Mouse (Mus musculus) embryonic stem cell, embryonic (primary cell): ENCODE results near the gene Ndufaf5.

Source experiments
- CTCF ChIA-PET, 4 experiments: fragments of 300-600 bp in 2 of 4; fragments of 350-600 bp in 2 of 4; sonication (Branson Sonifier 250); formaldehyde crosslinking; loops; one replicate each; lab custom pipeline; 2022; ENCODE audit warnings: inconsistent platforms in 2 of 4; lab: Charles Lee
- POLR2A ChIA-PET, 4 experiments: fragments of 300-600 bp in 2 of 4; fragments of 350-600 bp in 2 of 4; sonication (Branson Sonifier 250); formaldehyde crosslinking; loops; one replicate each; lab custom pipeline; 2022; ENCODE audit warnings: antibody characterized with exemption in 4 of 4, inconsistent platforms in 1 of 4; lab: Charles Lee

The Ndufaf5 gene

DNA sequence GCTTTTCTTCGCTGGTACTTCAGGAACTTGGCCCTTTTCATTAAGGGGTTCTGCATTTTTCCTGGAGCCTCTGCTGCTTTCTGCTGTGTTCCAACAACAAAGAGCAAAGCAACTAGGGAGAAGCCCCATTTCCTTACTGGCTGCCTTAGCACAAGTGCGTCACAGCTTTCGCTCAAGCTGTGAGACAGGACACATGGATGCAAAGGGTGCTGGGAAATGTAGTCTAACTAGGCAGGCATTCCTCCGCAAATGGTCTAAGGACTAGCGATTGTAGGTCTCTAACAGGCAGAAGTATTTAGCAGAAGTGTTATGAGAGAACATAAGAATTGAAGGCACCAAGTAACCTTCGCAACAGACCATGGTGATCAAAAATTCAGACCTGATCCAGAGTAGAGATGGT lies 66.8 kb downstream of the Ndufaf5 start:
- POLR2A ChIA-PET = no interaction called here
- CTCF ChIA-PET = no interaction called here

DNA sequence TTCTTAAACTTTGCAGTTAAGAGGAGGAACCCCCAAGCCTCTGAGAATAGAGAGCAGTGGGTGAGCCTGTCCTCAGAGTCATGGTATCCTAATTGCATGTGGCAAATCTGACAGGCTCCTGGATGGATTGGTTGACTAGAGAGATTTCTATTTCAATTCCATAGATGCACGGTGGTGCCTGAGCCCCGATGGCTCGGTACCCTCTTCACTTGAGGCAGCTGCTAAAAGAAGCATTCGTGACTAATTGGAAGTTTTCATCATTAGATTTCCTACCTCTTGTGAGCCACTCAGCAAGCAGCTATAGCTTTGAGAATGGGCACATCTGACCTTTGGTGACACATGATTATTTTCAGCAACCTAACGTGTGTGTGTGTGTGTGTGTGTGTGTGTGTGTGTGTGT lies 71.9 kb downstream of the Ndufaf5 start:
- CTCF ChIA-PET = interaction anchor here in 2 of 4 experiments (0.6 to 0.7 kb wide), 3 partner anchors 30 to 1587 kb away, joined by 3 to 13 read pairs (median 4); no protein-coding TSS in a partner anchor
- POLR2A ChIA-PET = interaction anchor here in 2 of 4 experiments (0.6 kb wide), 2 partner anchors 22 to 395 kb away, joined by 3 read pairs; no protein-coding TSS in a partner anchor

DNA sequence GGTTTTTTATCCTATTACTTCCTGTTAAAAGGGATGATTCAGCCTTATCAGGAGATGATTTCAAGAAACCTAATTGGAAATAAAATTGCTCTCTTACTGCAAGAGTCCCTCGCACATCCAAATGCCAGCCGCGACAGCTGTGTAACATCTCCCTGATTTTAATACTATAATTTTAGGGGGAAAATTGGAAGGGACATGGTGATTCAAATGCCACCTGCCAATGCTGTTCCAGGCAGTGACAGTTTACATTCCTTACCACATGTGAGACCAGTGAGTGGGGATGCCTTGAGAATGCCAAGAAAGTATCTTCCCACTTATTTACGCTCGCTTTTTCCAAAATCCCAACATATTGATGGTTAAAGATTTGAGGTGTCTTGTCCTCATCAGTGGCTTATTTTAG lies 72.7 kb downstream of the Ndufaf5 start:
- ChIA-PET POLR2A (interaction anchor here in 3 of 4 experiments (0.6 to 0.9 kb wide), 3 partner anchors 21 to 395 kb away, joined by 3 read pairs; partner anchors contain the start of genes Esf1 (in 1 of the 3) and Ndufaf5 (in 1 of the 3)), CTCF (interaction anchor here in 2 of 4 experiments (0.6 kb wide), 2 partner anchors 31 to 1587 kb away, joined by 3 to 4 read pairs; no protein-coding TSS in a partner anchor)
